Mouse (Mus musculus) forebrain, embryonic 14.5 days (tissue): ENCODE measurements around the gene Hsd11b1. TPM values are rescaled to one million over a fixed set of nuclear protein-coding genes. Genes with fewer than 3 reads are reported as not detected.

Experiments
- ATAC-seq: fragments of 200-750 bp; cut with Nextera tagmentation; 2 replicates; pipeline ENCODE4 v1.8.0; 2017; ENCODE audit warnings: mild to moderate bottlenecking, moderate library complexity
- DNase-seq: peaks from one replicate; pipeline ENCODE4 v3.0.0-alpha.2; 2015; ENCODE audit warnings: low spot score
- H3K27ac ChIP-seq: fragments of 300-500 bp; sonication (generic); 2 replicates; pipeline ENCODE4 v1.5.1; 2014; ENCODE audit warnings: low read depth, mild to moderate bottlenecking, control low read depth, low read length, moderate library complexity
- H3K27me3 ChIP-seq: fragments of 300-500 bp; sonication (generic); replicated peaks from 2 replicates; pipeline ENCODE4 v1.6.1; 2014; ENCODE audit warnings: low read length, control low read depth, mixed read lengths; ENCODE audit not compliant: control insufficient read depth, insufficient read depth
- H3K36me3 ChIP-seq: fragments of 300-500 bp; sonication (generic); 2 replicates; pipeline ENCODE4 v1.6.1; 2014; ENCODE audit warnings: low read length, control low read depth; ENCODE audit not compliant: control insufficient read depth, insufficient read depth
- H3K4me1 ChIP-seq: fragments of 300-500 bp; sonication (generic); 2 replicates; pipeline ENCODE4 v1.6.1; 2014; ENCODE audit warnings: antibody characterized with exemption, low read length, control low read depth; ENCODE audit not compliant: control insufficient read depth, insufficient read depth
- H3K4me2 ChIP-seq: fragments of 300-500 bp; sonication (generic); 2 replicates; pipeline ENCODE4 v1.6.1; 2014; ENCODE audit warnings: mild to moderate bottlenecking, control low read depth, low read length
- H3K4me3 ChIP-seq: fragments of 300-500 bp; sonication (generic); 2 replicates; pipeline ENCODE4 v1.5.1; 2014; ENCODE audit warnings: low read depth, low read length, control low read depth
- H3K9ac ChIP-seq: fragments of 300-500 bp; sonication (generic); 2 replicates; pipeline ENCODE4 v1.6.1; 2014; ENCODE audit warnings: mild to moderate bottlenecking, low read length, control low read depth, moderate library complexity
- H3K9me3 ChIP-seq: fragments of 300-500 bp; sonication (generic); replicated peaks from 2 replicates; pipeline ENCODE4 v1.6.1; 2016; ENCODE audit warnings: low read length, control low read depth, mixed read lengths; ENCODE audit not compliant: control insufficient read depth
- WGBS: fragments of 180-500 bp; shearing (Covaris S2); extraction: QIAGEN DNeasy Blood & Tissue Kit; methylation state at CpG from one replicate; pipeline ENCODE4 v1.1.7; 2014; 5-methylcytosine and 5-hydroxymethylcytosine counted together
- polyA plus RNA-seq: library from polyadenylated mRNA; unstranded; fragments of >200 nt; fragmentation: Nextera tagmentation; extraction: Ambion mirVana; gene quantifications from 2 replicates; pipeline ENCODE4 v1.2.1, GENCODE M21; 2014

The Hsd11b1 gene
- polyA plus RNA-seq, 1 experiment from 2014 or later = 0.47 TPM

DNA sequence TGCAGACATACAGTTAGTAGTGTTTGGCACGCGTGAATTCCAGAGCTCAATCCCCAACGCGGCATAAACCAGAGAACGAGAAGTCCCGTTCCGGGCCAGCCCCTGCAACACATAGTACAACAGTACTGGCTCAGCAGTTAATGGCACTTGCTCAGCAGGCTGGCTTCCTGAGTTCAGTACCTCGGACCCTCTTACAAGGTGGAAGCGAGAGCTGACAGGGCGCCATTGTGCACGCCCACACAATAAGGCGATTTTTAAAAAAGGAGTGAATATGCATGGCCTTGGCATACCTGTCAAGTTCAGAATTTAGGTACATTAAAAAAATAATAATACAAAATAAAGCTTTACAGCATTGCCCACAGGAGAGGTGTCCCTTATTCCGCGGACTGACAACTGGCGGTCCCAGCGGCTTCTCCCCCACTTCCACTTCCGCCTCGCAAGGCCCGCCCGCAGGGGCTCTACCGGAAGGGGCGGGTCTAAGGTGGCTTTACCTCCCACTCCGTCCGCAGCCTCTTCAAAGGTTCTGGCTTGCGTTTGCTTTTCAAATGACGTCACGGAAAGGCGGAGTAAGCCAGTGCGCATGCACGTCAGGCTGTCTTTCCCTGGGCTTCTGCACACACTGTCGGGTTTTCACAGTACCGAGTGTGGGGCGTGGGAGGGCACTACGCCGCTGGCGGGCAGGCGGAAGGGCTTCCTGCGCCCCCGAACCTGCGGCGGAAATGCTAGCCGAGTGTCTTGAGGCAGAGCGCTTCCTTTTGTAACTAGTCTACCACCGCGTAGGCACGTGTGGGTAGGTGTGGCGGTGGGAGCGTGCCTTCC is 90.7 kb downstream of the Hsd11b1 start:
- Histone ChIP-seq H3K4me3 (peak overlapping the region; percentile 74), H3K9ac (peak overlapping the region; percentile 87), H3K4me1 (peaks cover 18% of the 10 kb centered on the region), H3K36me3 (no peaks in the 10 kb centered on the region), H3K9me3 (no peaks in the 10 kb centered on the region), H3K27ac (peak overlapping the region; percentile 80), H3K27me3 (no peaks in the 10 kb centered on the region), H3K4me2 (peak overlapping the region; percentile 75)
- DNase-seq (peak; percentile 100), ATAC-seq (peak; percentile 99)
- under 1% methylated on average over 48 of the region's 48 CpGs for WGBS

Other genes with a start within 250 kb of the Hsd11b1 start
- 6.9 and 10.0 TPM in 2 replicates for gene Syt14, start 228.3 kb downstream of the Hsd11b1 start, polyA plus RNA-seq
- gene Diexf, start 133.8 kb downstream of the Hsd11b1 start, polyA plus RNA-seq = 9.6 and 10.6 TPM in 2 replicates
- 0.35 and 0.60 TPM in 2 replicates for gene Irf6, start 111.0 kb downstream of the Hsd11b1 start, polyA plus RNA-seq
- gene A130010J15Rik, start 96.0 kb downstream of the Hsd11b1 start, polyA plus RNA-seq = 13.3 and 14.6 TPM in 2 replicates
- 1.5 and 2.0 TPM in 2 replicates for gene Traf3ip3, start 62.4 kb downstream of the Hsd11b1 start, polyA plus RNA-seq
- gene Lamb3, start 56.4 kb downstream of the Hsd11b1 start, polyA plus RNA-seq = 0.80 and 0.85 TPM in 2 replicates
- gene G0s2, start 9.1 kb upstream of the Hsd11b1 start, polyA plus RNA-seq = 4.7 and 5.8 TPM in 2 replicates
- 36.1 and 44.6 TPM in 2 replicates for gene Camk1g, start 106.2 kb upstream of the Hsd11b1 start, polyA plus RNA-seq